Mouse (Mus musculus) erythroblast, embryonic 14.5 days (primary cell): ENCODE data around the gene Sec23a.

Source experiments
- GATA1 ChIP-seq: IDR thresholded peaks from 2 replicates; pipeline ENCODE4 v1.6.1; 2012; ENCODE audit warnings: low read length, inconsistent platforms, mixed read lengths
- TAL1 ChIP-seq: IDR thresholded peaks from 3 replicates; pipeline ENCODE4 v1.6.1; 2012; ENCODE audit warnings: low read length, inconsistent platforms, mixed read lengths

DNA sequence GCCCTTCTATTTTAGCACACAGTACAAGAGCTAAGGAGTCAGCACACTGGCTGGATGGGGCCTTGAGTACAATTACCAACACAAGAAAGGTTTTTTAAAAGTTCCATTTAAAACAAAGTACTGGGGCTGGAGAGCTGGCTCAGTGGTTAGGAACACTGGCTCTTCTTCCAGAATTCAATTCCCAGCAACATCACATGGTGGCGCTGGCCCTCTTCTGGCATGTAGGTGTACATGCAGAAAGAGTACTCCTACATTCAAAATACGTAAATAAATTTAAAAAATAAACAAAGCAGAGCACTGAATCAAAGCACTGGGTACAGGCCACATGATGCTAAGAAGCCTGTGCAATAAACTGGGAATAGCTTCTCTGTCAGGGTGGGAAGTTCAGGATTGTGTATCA is 34.9 kb downstream of the Sec23a start:
- TF ChIP-seq GATA1: no peak
- no peak for TF ChIP-seq TAL1
